Mouse (Mus musculus) 3T3-L1 (cell line): ENCODE measurements around the gene Ptger2.
"Not testable (repeated sequence)": the region's sequence is repeated elsewhere in the genome, so short reads cannot be mapped to it uniquely, and the experiment has no call there.

Source experiments
- DNase-seq: peaks from one replicate; pipeline ENCODE4 v3.0.0-alpha.2; 2015; ENCODE audit warnings: low read depth, low spot score

The Ptger2 gene

GRCm38 (mm10) chr14:44987674-44988355, at the start of gene Ptger2:
Gene Ptger2 (plus strand): TSS chr14:44988195.
- DNase-seq: not testable (repeated sequence)

- no peak for DNase-seq
These were observed 27.2 kb upstream of the Ptger2 start for GRCm38 (mm10) chr14:44960746-44961145.

DNA sequence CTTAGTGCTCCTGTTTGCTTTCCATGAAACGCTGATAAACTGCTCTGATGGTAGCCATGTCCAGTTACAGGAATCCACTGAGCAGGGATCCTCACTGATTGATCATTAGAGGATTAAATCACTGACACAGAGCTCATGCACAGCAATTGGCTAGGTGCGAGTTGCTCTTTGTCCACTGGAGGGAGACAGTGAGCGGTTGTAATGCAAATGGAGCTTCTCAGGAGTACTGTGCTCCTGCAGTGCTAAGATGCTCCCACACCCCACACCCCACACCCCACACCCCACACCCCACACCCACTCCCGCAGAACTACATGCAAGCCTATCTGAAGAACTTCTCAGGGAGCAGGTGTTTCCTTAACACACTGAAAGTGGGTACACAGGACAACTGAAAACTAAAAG, 10.7 kb upstream of the Ptger2 start:
- peak; percentile 54 for DNase-seq

- DNase-seq: peak; percentile 42
These were observed 8.1 kb upstream of the Ptger2 start for GRCm38 (mm10) chr14:44979887-44980286.

GRCm38 (mm10) chr14:44981490-44981889, 6.5 kb upstream of the Ptger2 start:
- DNase-seq: peak; percentile 78

DNA sequence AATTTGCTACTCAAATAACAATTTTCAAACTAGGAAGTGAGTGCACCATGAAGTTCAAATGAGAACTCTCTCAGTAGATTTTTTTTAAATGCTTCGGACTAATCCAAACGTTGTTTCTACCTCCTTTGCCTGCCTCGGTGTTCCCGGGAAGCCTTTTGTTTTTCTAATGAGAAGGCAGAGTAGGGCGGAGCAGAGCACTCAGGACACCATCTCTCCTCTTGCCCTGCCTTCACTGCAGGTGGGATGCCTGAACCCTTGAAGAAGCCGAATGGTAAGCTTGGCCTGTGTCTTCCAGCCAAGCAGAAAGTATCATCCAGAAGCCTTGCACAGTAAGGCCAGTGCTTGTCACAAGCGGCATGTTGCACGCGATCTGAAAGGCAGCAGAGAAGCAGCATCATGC, 3.9 kb upstream of the Ptger2 start:
- DNase-seq: no peak

- no peak for DNase-seq
These were observed 1.7 kb upstream of the Ptger2 start for GRCm38 (mm10) chr14:44986248-44986647.

DNA sequence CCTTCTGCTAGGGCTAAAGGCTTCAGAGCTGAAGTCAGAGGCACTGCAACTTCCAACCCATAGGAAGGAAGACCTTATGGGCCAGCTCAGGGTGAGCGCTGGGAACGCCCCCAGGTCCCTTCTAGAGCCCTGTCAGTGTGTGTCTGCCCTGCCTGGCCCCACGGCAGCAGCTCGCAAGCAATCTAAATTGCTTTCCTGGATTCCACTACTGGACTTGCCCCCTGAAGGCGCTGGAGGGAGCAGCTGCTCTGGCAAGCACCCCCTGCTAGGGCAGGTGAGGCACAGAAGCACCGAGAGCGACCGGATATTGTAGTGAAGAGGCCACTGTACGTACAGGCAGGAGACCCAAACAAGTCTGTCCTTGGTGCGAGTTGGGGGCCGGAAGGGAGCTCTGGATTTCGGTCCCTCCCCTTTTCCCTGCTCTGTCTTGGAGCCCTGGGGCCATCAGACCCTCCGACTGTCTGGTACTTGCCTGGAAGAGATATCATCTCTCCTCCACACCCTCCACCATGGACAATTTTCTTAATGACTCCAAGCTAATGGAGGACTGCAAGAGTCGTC, 541 bp downstream of the Ptger2 start:
- no peak for DNase-seq

- DNase-seq: no peak
These were observed 1.2 kb downstream of the Ptger2 start for GRCm38 (mm10) chr14:44989017-44989721.

- no peak for DNase-seq
These were observed 1.8 kb downstream of the Ptger2 start for GRCm38 (mm10) chr14:44989751-44990150.

DNA sequence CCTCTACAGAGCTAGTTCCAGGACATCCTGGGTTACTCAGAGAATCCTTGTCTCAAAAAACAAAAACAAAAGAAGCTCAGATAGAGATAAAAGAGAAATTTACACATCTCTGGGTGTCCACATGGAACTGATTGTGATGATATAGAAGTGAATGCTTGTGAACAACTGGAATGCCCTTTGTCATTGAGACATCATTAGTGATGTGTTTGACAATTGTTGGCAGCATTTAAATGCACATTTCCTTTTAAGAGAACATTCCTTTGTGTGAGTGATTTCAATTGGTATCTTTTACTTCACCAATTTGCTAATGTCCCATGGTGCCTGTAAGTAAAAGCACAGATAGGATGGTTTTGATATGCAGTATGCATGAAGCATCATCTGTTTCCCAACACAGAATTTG, 6.3 kb downstream of the Ptger2 start:
- no peak for DNase-seq

- DNase-seq: no peak
These were observed 12.2 kb downstream of the Ptger2 start for GRCm38 (mm10) chr14:45000086-45000769.

- DNase-seq: peak; percentile 79
These were observed 17.8 kb downstream of the Ptger2 start for GRCm38 (mm10) chr14:45005698-45006283.

DNA sequence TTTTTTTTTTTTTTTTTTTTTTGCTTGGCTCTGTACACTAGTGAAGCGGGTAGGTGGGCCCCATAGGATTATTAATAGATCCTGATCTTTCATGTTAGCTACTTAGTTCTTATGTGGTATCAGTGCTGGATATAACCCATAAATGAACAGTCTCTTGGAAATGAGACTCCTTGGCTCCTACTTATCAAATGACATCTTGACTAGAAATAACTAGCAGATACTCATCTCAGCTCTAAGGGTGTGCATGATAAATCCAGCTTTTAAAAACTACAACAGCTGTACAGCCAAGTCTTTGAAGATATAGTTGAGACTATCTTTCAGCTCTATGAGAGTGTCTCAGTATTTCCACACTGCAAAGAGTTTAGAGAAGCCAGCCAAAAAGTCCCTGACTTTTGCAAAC, 21.2 kb downstream of the Ptger2 start:
- DNase-seq: no peak

- no peak for DNase-seq
These were observed 23.3 kb downstream of the Ptger2 start for GRCm38 (mm10) chr14:45011260-45011659.

- no peak for DNase-seq
These were observed 23.7 kb downstream of the Ptger2 start for GRCm38 (mm10) chr14:45011671-45012070.

- no peak for DNase-seq
These were observed 33.6 kb downstream of the Ptger2 start for GRCm38 (mm10) chr14:45021551-45021950.

DNA sequence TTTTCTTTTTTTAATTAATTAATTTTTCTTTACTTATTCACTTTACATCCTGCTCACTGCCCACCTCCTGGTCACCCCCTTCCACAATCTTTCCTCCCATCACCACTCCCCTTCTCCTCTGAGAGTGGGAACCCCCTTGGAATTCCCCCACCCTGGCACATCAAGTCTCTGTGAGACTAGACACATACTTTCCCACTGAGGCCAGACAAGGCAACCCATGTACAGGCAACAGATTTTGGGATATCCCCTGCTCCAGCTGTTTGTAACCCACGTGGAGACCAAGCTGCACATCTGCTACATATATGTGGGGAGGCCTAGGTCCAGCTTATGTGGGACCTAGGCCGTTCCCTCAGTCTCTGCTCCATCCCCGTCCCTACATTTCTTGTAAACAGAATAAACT, 46.3 kb downstream of the Ptger2 start:
- no peak for DNase-seq

DNA sequence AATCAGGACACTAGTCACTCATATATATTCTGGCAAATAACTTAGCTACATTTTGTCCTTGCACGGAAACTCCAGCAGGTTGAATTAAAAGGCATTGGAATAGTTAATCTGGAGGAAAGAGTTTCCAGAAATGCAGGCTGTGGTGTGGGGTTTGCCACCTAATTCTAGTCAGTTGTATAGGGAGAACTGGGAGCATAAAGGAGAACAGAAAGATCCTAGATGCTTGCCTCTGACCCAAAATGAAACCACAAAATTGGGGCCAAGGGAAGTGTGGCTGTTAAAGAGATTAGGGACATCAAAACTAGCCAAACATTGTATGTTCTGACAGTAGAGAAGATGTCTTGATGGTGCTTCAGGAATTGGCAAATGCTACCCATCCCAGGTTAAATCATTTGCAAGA, 48.6 kb downstream of the Ptger2 start:
- no peak for DNase-seq

GRCm38 (mm10) chr14:45038052-45038451, 50.1 kb downstream of the Ptger2 start:
- DNase-seq: peak; percentile 84

DNA sequence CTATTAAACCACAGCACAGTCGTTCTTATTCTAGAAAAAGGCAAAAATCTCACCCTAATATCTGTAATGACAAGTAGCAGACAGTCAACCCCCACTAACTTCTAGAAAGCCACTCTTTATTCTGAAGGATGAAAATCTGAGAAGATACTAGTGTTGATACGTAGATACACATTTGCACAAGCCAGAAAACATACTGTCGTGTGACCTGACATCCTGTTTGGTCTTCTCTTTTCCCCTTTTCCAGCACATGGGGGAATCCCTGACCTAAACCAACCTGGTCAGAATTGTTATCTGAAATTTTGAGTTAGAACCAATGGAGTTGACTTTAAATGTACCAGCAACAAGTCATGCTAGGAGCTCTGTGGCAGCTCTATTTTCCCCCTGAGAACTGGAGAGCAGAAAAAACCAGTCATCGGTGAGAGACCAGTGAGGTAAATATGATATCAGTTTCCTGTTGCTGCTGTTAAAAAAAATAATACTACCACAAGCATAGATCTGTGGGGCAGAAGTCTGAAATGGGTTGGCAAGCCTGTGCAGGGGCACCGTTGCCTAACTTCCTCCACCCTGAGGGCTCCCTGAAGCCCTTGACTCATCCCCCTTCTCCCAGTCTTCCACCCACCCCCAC, 53.0 kb downstream of the Ptger2 start:
- DNase-seq: peak; percentile 26

GRCm38 (mm10) chr14:45048128-45048527, 60.1 kb downstream of the Ptger2 start:
- no peak for DNase-seq
